In genomic region chr2:155400276-155400675, GRCm38 (mm10) we compare ENCODE assay signal across 18 mouse cellular contexts. TPM values are rescaled to one million over a fixed set of nuclear protein-coding genes. Genes with fewer than 3 reads are reported as not detected.
DNase-seq lines count a peak whose midpoint lies in the region; ATAC-seq lines count a peak whose summit lies in the region.
"Had no signal": no experiment of that assay in that cellular context is flagged by ENCODE, and none has a peak within 500 bp of the region (broad histone marks: within the 10 kb centered on the region; RNA-seq: fewer than 3 reads in every experiment).

No protein-coding gene starts in this region.

- H3K9me3 ChIP-seq in heart, embryonic 12.5 days (replicated peaks), result no peaks in the 10 kb centered on the region
- H3K9me3 ChIP-seq: embryonic facial prominence, embryonic 15.5 days; forebrain, embryonic 10.5 days; hindbrain, embryonic 12.5 days; kidney, embryonic 15.5 days; limb, embryonic 13.5 days; neural tube, embryonic 12.5 days; stomach, embryonic 15.5 days had no signal

- H3K36me3 ChIP-seq in heart, embryonic 12.5 days, result peaks cover 57% of the 10 kb centered on the region

- H3K4me3 ChIP-seq in heart, embryonic 12.5 days, result no peak overlapping the region
- H3K4me3 ChIP-seq: embryonic facial prominence, embryonic 15.5 days; forebrain, embryonic 10.5 days; hindbrain, embryonic 12.5 days; kidney, embryonic 15.5 days; limb, embryonic 13.5 days; neural tube, embryonic 12.5 days; stomach, embryonic 15.5 days had no signal

- H3K27ac ChIP-seq in heart, embryonic 12.5 days (ENCODE audit: poor library complexity, severe bottlenecking), result no peak overlapping the region
- H3K27ac ChIP-seq: embryonic facial prominence, embryonic 15.5 days; forebrain, embryonic 10.5 days; hindbrain, embryonic 12.5 days; kidney, embryonic 15.5 days; limb, embryonic 13.5 days; liver, embryonic 14.5 days; neural tube, embryonic 12.5 days; stomach, embryonic 15.5 days had no signal

- no peaks in the 10 kb centered on the region for H3K27me3 ChIP-seq in heart, embryonic 12.5 days (replicated peaks)
- H3K27me3 ChIP-seq: embryonic facial prominence, embryonic 15.5 days; hindbrain, embryonic 12.5 days; kidney, embryonic 15.5 days; limb, embryonic 13.5 days; neural tube, embryonic 12.5 days; stomach, embryonic 15.5 days had no signal

- peaks cover 2% of the 10 kb centered on the region; the same call in 1 of the 2 replicates for H3K4me1 ChIP-seq in heart, embryonic 12.5 days (replicated peaks)
- H3K4me1 ChIP-seq: embryonic facial prominence, embryonic 15.5 days; forebrain, embryonic 10.5 days; hindbrain, embryonic 12.5 days; kidney, embryonic 15.5 days; limb, embryonic 13.5 days; neural tube, embryonic 12.5 days; stomach, embryonic 15.5 days had no signal

- intact Hi-C loops in heart, postnatal 10 days (cut with DNase I), result no loop called here

- no peak overlapping the region for H3K4me2 ChIP-seq in heart, embryonic 12.5 days
- H3K4me2 ChIP-seq: embryonic facial prominence, embryonic 15.5 days; hindbrain, embryonic 12.5 days; kidney, embryonic 15.5 days; limb, embryonic 13.5 days; neural tube, embryonic 12.5 days; stomach, embryonic 15.5 days had no signal

- H3K9ac ChIP-seq in heart, embryonic 12.5 days, result no peak overlapping the region
- H3K9ac ChIP-seq: embryonic facial prominence, embryonic 15.5 days; hindbrain, embryonic 12.5 days; kidney, embryonic 15.5 days; limb, embryonic 13.5 days; liver, embryonic 14.5 days; neural tube, embryonic 12.5 days; stomach, embryonic 15.5 days had no signal

- no peak for ATAC-seq in heart, embryonic 12.5 days (ENCODE audit: insufficient number of reproducible peaks, low FRiP score)

- DNase-seq in heart, postnatal 10 days, result peak; percentile 41 to 43
- DNase-seq in 416B (ENCODE audit: low read depth) (peak; percentile 35), R1 (ENCODE audit: low read depth, low spot score) (peak; percentile 46)
- DNase-seq in cerebellum, postnatal 10 days, result peak; percentile 69 to 76
- no peak for DNase-seq in right cerebral cortex, postnatal 36 days (ENCODE audit: low spot score in 2 of 2)
- DNase-seq in thymus, adult 18-20 months, result no peak
- DNase-seq in lung, postnatal 10 days, result no peak
- DNase-seq: adrenal gland, postnatal 10 days; gastrocnemius, postnatal 25 days had no signal

RNA-seq across cellular contexts. Expression of gene Trp53inp2, which starts 19.4 kb away (rescaled TPM):
- 100 to 1,000 TPM; 574 to 575 TPM for total RNA-seq in heart, postnatal 10 days (2021)
- polyA plus RNA-seq in heart, embryonic 12.5 days (2016; fragmentation: Nextera tagmentation; extraction: Ambion mirVana), result 137 and 138 TPM in 2 replicates

RNA-seq across cellular contexts. Expression of gene Pigu, which starts 43.0 kb away (rescaled TPM):
- 10 to 100 TPM; 36.1 to 38.3 TPM for total RNA-seq in heart, postnatal 10 days (2021)
- polyA plus RNA-seq in heart, embryonic 12.5 days (2016; fragmentation: Nextera tagmentation; extraction: Ambion mirVana), result 56.1 and 56.2 TPM in 2 replicates

Comparison
In these comparisons a context has a peak if more than half of its experiments do, and no peak if none do; other contexts are left out.
1. DNase-seq: peak in heart, postnatal 10 days (2 of 2), 416B (single experiment), R1 (single experiment) and cerebellum, postnatal 10 days (2 of 2); none in right cerebral cortex, postnatal 36 days (0 of 2), thymus, adult 18-20 months (0 of 2) and lung, postnatal 10 days (single experiment).